Mouse (Mus musculus): Measurements from ENCODE around the gene Zxdb. TPM values are rescaled to one million over a fixed set of nuclear protein-coding genes. Genes with fewer than 3 reads are reported as not detected.

Zxdb gene
- total and polyA plus RNA-seq, 2 experiments from 2014 or later, result 1.4 to 25.9 TPM

GRCm38 (mm10) chrX:94731596-94731995 lies 7.2 kb downstream of the Zxdb start:
- no peaks in the 10 kb centered on the region for H3K4me1 ChIP-seq (ENCODE audit: insufficient read depth)
- no peak overlapping the region for H3K27ac ChIP-seq (ENCODE audit: low read depth, low read length)
- no peak for TF ChIP-seq CTCF (IDR thresholded peaks at IDR 0.05; ENCODE audit: low read depth)
- ATAC-seq (no peak), DNase-seq (no peak)
- no peaks in the 10 kb centered on the region for H3K9me3 ChIP-seq (ENCODE audit: low read length)
- H3K27me3 ChIP-seq (ENCODE audit: insufficient read depth, low read length), result no peaks in the 10 kb centered on the region
- no peaks in the 10 kb centered on the region for H3K36me3 ChIP-seq (ENCODE audit: insufficient read depth)
- no peak overlapping the region for H3K9ac ChIP-seq
- no peak overlapping the region for H3K4me2 ChIP-seq (ENCODE audit: low read depth)
- H3K4me3 ChIP-seq (ENCODE audit: low read depth, low read length), result no peak overlapping the region

- Histone ChIP-seq H3K4me1 (ENCODE audit: insufficient read depth) (no peaks in the 10 kb centered on the region), H3K4me2 (ENCODE audit: low read depth) (no peak overlapping the region), H3K27me3 (ENCODE audit: insufficient read depth, low read length) (no peaks in the 10 kb centered on the region), H3K27ac (ENCODE audit: low read depth, low read length) (no peak overlapping the region), H3K9me3 (ENCODE audit: low read length) (no peaks in the 10 kb centered on the region), H3K9ac (no peak overlapping the region), H3K4me3 (ENCODE audit: low read depth, low read length) (no peak overlapping the region), H3K36me3 (ENCODE audit: insufficient read depth) (no peaks in the 10 kb centered on the region)
- no peak for TF ChIP-seq CTCF (IDR thresholded peaks at IDR 0.05; ENCODE audit: low read depth)
- ATAC-seq (no peak), DNase-seq (no peak)
- 77% methylated on average over 5 of the region's 5 CpGs for WGBS
These were observed 29.4 kb downstream of the Zxdb start for GRCm38 (mm10) chrX:94753733-94754132.

DNA sequence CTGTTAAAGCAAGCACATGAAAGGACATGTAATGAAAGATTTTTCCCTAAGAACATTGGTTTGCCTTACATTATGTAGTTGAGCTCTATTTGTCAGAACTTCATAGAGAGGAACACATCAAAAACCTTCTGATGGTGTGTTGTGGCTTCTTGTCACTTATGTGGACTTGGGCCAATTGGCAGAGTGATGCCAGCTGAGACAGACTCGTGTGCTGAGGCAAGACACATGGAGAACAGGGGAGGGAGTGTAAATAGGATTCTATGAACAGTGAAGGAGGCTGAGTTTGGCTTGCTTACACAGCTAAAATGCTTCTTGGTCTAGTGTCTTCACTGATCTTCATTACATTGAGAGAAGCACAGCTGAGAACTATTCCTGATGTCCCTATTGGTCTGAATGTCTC lies 35.6 kb downstream of the Zxdb start:
- H3K36me3 ChIP-seq (ENCODE audit: insufficient read depth), result no peaks in the 10 kb centered on the region
- WGBS, result 25% methylated on average over 1 of the region's 1 CpGs

DNA sequence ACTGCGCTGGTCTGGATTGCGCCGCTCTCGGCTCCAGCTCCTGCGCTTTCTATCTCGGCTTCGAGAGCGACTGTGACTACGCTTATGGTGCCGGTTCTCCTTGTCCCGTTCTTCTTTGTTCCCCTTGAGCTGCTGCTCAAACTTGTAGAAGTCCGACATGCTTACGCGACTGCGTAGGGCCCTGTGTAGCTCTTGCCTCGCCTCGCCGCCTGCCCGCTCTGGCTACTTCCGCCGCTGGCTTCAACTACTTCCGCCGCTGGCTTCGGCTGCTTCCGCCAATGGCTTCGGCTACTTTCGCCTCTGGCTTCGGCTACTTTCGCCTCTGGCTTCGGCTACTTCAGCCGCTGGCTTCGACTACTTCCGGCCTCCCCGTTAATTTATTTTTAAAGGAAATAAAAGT lies 49.5 kb downstream of the Zxdb start:
- no peaks in the 10 kb centered on the region for H3K36me3 ChIP-seq (ENCODE audit: insufficient read depth)
- no peaks in the 10 kb centered on the region for H3K4me1 ChIP-seq (ENCODE audit: insufficient read depth)
- no peak overlapping the region for H3K9ac ChIP-seq
- H3K9me3 ChIP-seq (ENCODE audit: low read length), result no peaks in the 10 kb centered on the region
- no peaks in the 10 kb centered on the region for H3K27me3 ChIP-seq (ENCODE audit: insufficient read depth, low read length)
- H3K27ac ChIP-seq (ENCODE audit: low read depth, low read length), result no peak overlapping the region
- H3K4me2 ChIP-seq (ENCODE audit: low read depth), result no peak overlapping the region
- 97% methylated on average over 34 of the region's 34 CpGs for WGBS
- no peak overlapping the region for H3K4me3 ChIP-seq (ENCODE audit: low read depth, low read length)
- DNase-seq (no peak), ATAC-seq (no peak)
- no peak for TF ChIP-seq CTCF (IDR thresholded peaks at IDR 0.05; ENCODE audit: low read depth)

More for the DNA sequence above, 35.6 kb downstream of the Zxdb start:
- TF ChIP-seq CTCF (IDR thresholded peaks at IDR 0.05; ENCODE audit: low read depth), result no peak
- Histone ChIP-seq H3K4me1 (ENCODE audit: insufficient read depth) (no peaks in the 10 kb centered on the region), H3K4me3 (ENCODE audit: low read depth, low read length) (no peak overlapping the region), H3K9ac (no peak overlapping the region), H3K27me3 (ENCODE audit: insufficient read depth, low read length) (no peaks in the 10 kb centered on the region), H3K9me3 (ENCODE audit: low read length) (no peaks in the 10 kb centered on the region), H3K27ac (ENCODE audit: low read depth, low read length) (no peak overlapping the region), H3K4me2 (ENCODE audit: low read depth) (no peak overlapping the region)
- DNase-seq, result no peak
- ATAC-seq, result no peak

Other genes starting within 250 kb of the Zxdb start
- gene Maged1, start 182.4 kb upstream of the Zxdb start, total RNA-seq (2014; rRNA removed), result 933 and 1,158 TPM in 2 replicates
- 829 and 838 TPM in 2 replicates for gene Maged1, start 182.4 kb upstream of the Zxdb start, polyA plus RNA-seq (2015; fragmentation: Nextera tagmentation; extraction: Ambion mirVana)
- gene Gspt2, start 88.5 kb upstream of the Zxdb start, total RNA-seq (2014; rRNA removed), result 11.8 and 14.2 TPM in 2 replicates
- gene Gspt2, start 88.5 kb upstream of the Zxdb start, polyA plus RNA-seq (2015; fragmentation: Nextera tagmentation; extraction: Ambion mirVana), result 14.0 and 20.5 TPM in 2 replicates